Mouse (Mus musculus): Measurements from ENCODE around the gene Itga9.

- TF ChIP-seq CTCF (IDR thresholded peaks at IDR 0.05; ENCODE audit: low read depth, low read length) (no peak), POLR2A (IDR thresholded peaks at IDR 0.05; ENCODE audit: extremely low read depth, insufficient read depth, low read length) (no peak)
These were observed 49.3 kb upstream of the Itga9 start for GRCm38 (mm10) chr9:118556951-118557780.

Data from liver, adult 2 months (tissue).